Comparison of ENCODE assay signal across 9 mouse cellular contexts in the genomic region with DNA sequence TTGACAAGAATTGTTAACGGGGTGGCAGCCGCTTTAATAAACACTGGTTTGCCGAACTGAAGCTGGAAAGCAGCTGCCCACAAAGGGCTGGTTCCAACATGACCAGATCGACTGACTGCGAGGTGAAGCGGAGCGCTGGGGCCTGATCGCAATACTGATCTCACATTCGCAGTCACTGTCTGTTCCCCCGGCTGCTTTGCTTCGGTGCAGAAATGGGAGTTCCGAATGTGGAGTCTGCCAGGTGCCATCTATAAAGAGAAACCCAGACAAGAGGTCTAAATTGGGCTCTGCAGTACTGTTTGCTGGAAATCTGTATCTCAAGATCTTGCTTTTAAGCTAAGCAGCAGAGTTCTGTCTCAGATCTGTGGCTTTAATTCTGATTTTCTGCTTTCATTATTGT.
DNase-seq lines count a peak whose midpoint lies in the region; ATAC-seq and TF ChIP-seq lines count a peak whose summit lies in the region.
"Had no signal": no experiment of that assay in that cellular context is flagged by ENCODE, and none has a peak within 500 bp of the region (broad histone marks: within the 10 kb centered on the region; RNA-seq: fewer than 3 reads in every experiment).

No protein-coding gene starts in this region.

- no peak for DNase-seq in heart, postnatal 4 days
- DNase-seq in brain, adult 2 months (ENCODE audit: low read depth, low spot score) = peak; percentile 83
- DNase-seq in hindbrain, postnatal 0 days (ENCODE audit: low spot score) = peak; percentile 31
- peak; percentile 27 for DNase-seq in midbrain, embryonic 14.5 days
- no peak for DNase-seq in thymus, postnatal 0 days (ENCODE audit: low spot score)
- DNase-seq in stomach, postnatal 0 days (ENCODE audit: low spot score) = no peak
- DNase-seq in ovary, postnatal 10 days (ENCODE audit: low spot score) = no peak
- DNase-seq: gastrocnemius, postnatal 10 days had no signal

- H3K27ac ChIP-seq in heart, embryonic 13.5 days (replicated peaks) = no peak overlapping the region
- H3K27ac ChIP-seq in hindbrain, postnatal 0 days = peak overlapping the region; percentile 36
- H3K27ac ChIP-seq in midbrain, embryonic 14.5 days (replicated peaks; ENCODE audit: low read depth, low read length) = peak overlapping the region; percentile 70
- no peak overlapping the region for H3K27ac ChIP-seq in stomach, postnatal 0 days (replicated peaks)

- TF ChIP-seq CTCF in hindbrain, postnatal 0 days (IDR thresholded peaks at IDR 0.05; ENCODE audit: low read depth) = no peak
- TF ChIP-seq CTCF in stomach, postnatal 0 days (IDR thresholded peaks at IDR 0.05; ENCODE audit: low read depth) = no peak

- no peaks in the 10 kb centered on the region for H3K9me3 ChIP-seq in heart, embryonic 13.5 days
- H3K9me3 ChIP-seq in hindbrain, postnatal 0 days (ENCODE audit: low read length) = no peaks in the 10 kb centered on the region
- no peaks in the 10 kb centered on the region for H3K9me3 ChIP-seq in midbrain, embryonic 14.5 days (ENCODE audit: control insufficient read depth, low read length)
- H3K9me3 ChIP-seq in stomach, postnatal 0 days (ENCODE audit: control insufficient read depth, low read length) = no peaks in the 10 kb centered on the region

- no peak for ATAC-seq in heart, embryonic 13.5 days (ENCODE audit: extremely low read depth, insufficient number of reproducible peaks, low FRiP score, low TSS enrichment)
- ATAC-seq in hindbrain, postnatal 0 days = peak; percentile 74
- ATAC-seq in midbrain, embryonic 14.5 days (ENCODE audit: low FRiP score, low TSS enrichment) = 0 out of 2 replicates have a peak, but pooled peaks have one; percentile 53
- no peak for ATAC-seq in stomach, postnatal 0 days (ENCODE audit: low FRiP score, low TSS enrichment)

- WGBS in heart, embryonic 13.5 days = 69% methylated on average over 12 of the region's 12 CpGs
- 59% methylated on average over 12 of the region's 12 CpGs for WGBS in hindbrain, postnatal 0 days
- 63% methylated on average over 12 of the region's 12 CpGs for WGBS in midbrain, embryonic 14.5 days
- 73% methylated on average over 12 of the region's 12 CpGs for WGBS in stomach, postnatal 0 days

- no peaks in the 10 kb centered on the region for H3K36me3 ChIP-seq in heart, embryonic 13.5 days
- H3K36me3 ChIP-seq in hindbrain, postnatal 0 days (ENCODE audit: insufficient read depth, low read length) = no peaks in the 10 kb centered on the region
- no peaks in the 10 kb centered on the region for H3K36me3 ChIP-seq in midbrain, embryonic 14.5 days (ENCODE audit: control insufficient read depth, insufficient read depth, low read length)
- no peaks in the 10 kb centered on the region for H3K36me3 ChIP-seq in stomach, postnatal 0 days (ENCODE audit: control insufficient read depth, insufficient read depth, low read length)

- peak overlapping the region; percentile 17; the same call in 1 of the 2 replicates for H3K4me3 ChIP-seq in heart, embryonic 13.5 days
- no peak overlapping the region for H3K4me3 ChIP-seq in hindbrain, postnatal 0 days (ENCODE audit: low read length)
- no peak overlapping the region for H3K4me3 ChIP-seq in midbrain, embryonic 14.5 days (replicated peaks; ENCODE audit: low read depth, low read length)
- H3K4me3 ChIP-seq in stomach, postnatal 0 days (ENCODE audit: low read depth, low read length) = no peak overlapping the region

- no peak for TF ChIP-seq EP300 in stomach, postnatal 0 days (optimal IDR thresholded peaks at IDR 0.05)

- peaks cover 15% of the 10 kb centered on the region for H3K4me1 ChIP-seq in heart, embryonic 13.5 days
- H3K4me1 ChIP-seq in hindbrain, postnatal 0 days (ENCODE audit: insufficient read depth, low read length) = no peaks in the 10 kb centered on the region
- 0 out of 2 replicates have a peak, but pooled peaks cover under 1% of the 10 kb centered on the region for H3K4me1 ChIP-seq in midbrain, embryonic 14.5 days (ENCODE audit: control insufficient read depth, insufficient read depth, low read length)
- H3K4me1 ChIP-seq in stomach, postnatal 0 days (replicated peaks; ENCODE audit: control insufficient read depth, insufficient read depth) = no peaks in the 10 kb centered on the region

- no peak overlapping the region for H3K9ac ChIP-seq in heart, embryonic 13.5 days
- no peak overlapping the region for H3K9ac ChIP-seq in hindbrain, postnatal 0 days (replicated peaks; ENCODE audit: low read length)
- no peak overlapping the region for H3K9ac ChIP-seq in midbrain, embryonic 14.5 days (replicated peaks; ENCODE audit: low read length)
- no peak overlapping the region for H3K9ac ChIP-seq in stomach, postnatal 0 days (ENCODE audit: low read length)

- no peaks in the 10 kb centered on the region for H3K27me3 ChIP-seq in heart, embryonic 13.5 days (replicated peaks)
- H3K27me3 ChIP-seq in hindbrain, postnatal 0 days (ENCODE audit: insufficient read depth, low read length) = no peaks in the 10 kb centered on the region
- no peaks in the 10 kb centered on the region for H3K27me3 ChIP-seq in midbrain, embryonic 14.5 days (ENCODE audit: control insufficient read depth, insufficient read depth, low read length)
- no peaks in the 10 kb centered on the region for H3K27me3 ChIP-seq in stomach, postnatal 0 days (ENCODE audit: control insufficient read depth, insufficient read depth, low read length)

- H3K4me2 ChIP-seq in heart, embryonic 13.5 days = peak overlapping the region; percentile 45
- peak overlapping the region; percentile 34 for H3K4me2 ChIP-seq in hindbrain, postnatal 0 days (ENCODE audit: low read depth, low read length)
- no peak overlapping the region for H3K4me2 ChIP-seq in midbrain, embryonic 14.5 days (ENCODE audit: low read length)
- H3K4me2 ChIP-seq in stomach, postnatal 0 days (replicated peaks; ENCODE audit: low read depth) = no peak overlapping the region

Comparison
In these comparisons a context has a peak if more than half of its experiments do, and no peak if none do; other contexts are left out.
1. ATAC-seq: peak in hindbrain, postnatal 0 days (single experiment) and midbrain, embryonic 14.5 days (single experiment); none in heart, embryonic 13.5 days (single experiment) and stomach, postnatal 0 days (single experiment).
2. H3K27ac ChIP-seq: peak in hindbrain, postnatal 0 days (single experiment) and midbrain, embryonic 14.5 days (single experiment); none in heart, embryonic 13.5 days (single experiment) and stomach, postnatal 0 days (single experiment).
3. H3K4me2 ChIP-seq: peak in heart, embryonic 13.5 days (single experiment) and hindbrain, postnatal 0 days (single experiment); none in midbrain, embryonic 14.5 days (single experiment) and stomach, postnatal 0 days (single experiment).
4. DNase-seq: peak in brain, adult 2 months (single experiment), hindbrain, postnatal 0 days (single experiment) and midbrain, embryonic 14.5 days (single experiment); none in heart, postnatal 4 days (single experiment), thymus, postnatal 0 days (single experiment), stomach, postnatal 0 days (single experiment) and ovary, postnatal 10 days (single experiment).